Mouse (Mus musculus) stomach, embryonic 15.5 days (tissue): ENCODE results near the gene Pmpcb. TPM values are rescaled to one million over a fixed set of nuclear protein-coding genes. Genes with fewer than 3 reads are reported as not detected.
A peak's percentile ranks its signal among the peaks of the same experiment; 100 is the strongest.
"Not testable (repeated sequence)": the region's sequence is repeated elsewhere in the genome, so short reads cannot be mapped to it uniquely, and the experiment has no call there.

ENCODE experiments used
- ATAC-seq: fragments of 200-750 bp; cut with Nextera tagmentation; 2 replicates; pipeline ENCODE4 v1.8.0; 2017; ENCODE audit warnings: low read depth, moderate number of reproducible peaks, moderate TSS enrichment; ENCODE audit not compliant: insufficient read depth, low FRiP score
- H3K27ac ChIP-seq: fragments of 300-500 bp; sonication (generic); 2 replicates; pipeline ENCODE4 v1.5.1; 2015; ENCODE audit warnings: mild to moderate bottlenecking, inconsistent platforms
- H3K27me3 ChIP-seq: fragments of 300-500 bp; sonication (generic); replicated peaks from 2 replicates; pipeline ENCODE4 v1.6.1; 2015; ENCODE audit warnings: inconsistent platforms
- H3K36me3 ChIP-seq: fragments of 300-500 bp; sonication (generic); 2 replicates; pipeline ENCODE4 v1.6.1; 2015; ENCODE audit warnings: inconsistent platforms
- H3K4me1 ChIP-seq: fragments of 300-500 bp; sonication (generic); 2 replicates; pipeline ENCODE4 v1.6.1; 2015; ENCODE audit warnings: inconsistent platforms
- H3K4me2 ChIP-seq: fragments of 300-500 bp; sonication (generic); 2 replicates; pipeline ENCODE4 v1.6.1; 2015; ENCODE audit warnings: mild to moderate bottlenecking, inconsistent platforms
- H3K4me3 ChIP-seq: fragments of 300-500 bp; sonication (generic); replicated peaks from 2 replicates; pipeline ENCODE4 v1.5.1; 2015; ENCODE audit warnings: inconsistent platforms
- H3K9ac ChIP-seq: fragments of 300-500 bp; sonication (generic); 2 replicates; pipeline ENCODE4 v1.6.1; 2015; ENCODE audit warnings: inconsistent platforms
- H3K9me3 ChIP-seq: fragments of 300-500 bp; sonication (generic); 2 replicates; pipeline ENCODE4 v1.6.1; 2016; ENCODE audit warnings: inconsistent platforms
- WGBS: fragments of 180-500 bp; shearing (Covaris S2); methylation state at CpG from one replicate; pipeline ENCODE4 v1.1.7; 2015; 5-methylcytosine and 5-hydroxymethylcytosine counted together
- polyA plus RNA-seq: library from polyadenylated mRNA; unstranded; fragments of >200 nt; fragmentation: Nextera tagmentation; extraction: Ambion mirVana; gene quantifications from 2 replicates; pipeline ENCODE4 v1.2.1, GENCODE M21; 2015

The Pmpcb gene
- polyA plus RNA-seq, result 75.9 and 78.2 TPM in 2 replicates

DNA sequence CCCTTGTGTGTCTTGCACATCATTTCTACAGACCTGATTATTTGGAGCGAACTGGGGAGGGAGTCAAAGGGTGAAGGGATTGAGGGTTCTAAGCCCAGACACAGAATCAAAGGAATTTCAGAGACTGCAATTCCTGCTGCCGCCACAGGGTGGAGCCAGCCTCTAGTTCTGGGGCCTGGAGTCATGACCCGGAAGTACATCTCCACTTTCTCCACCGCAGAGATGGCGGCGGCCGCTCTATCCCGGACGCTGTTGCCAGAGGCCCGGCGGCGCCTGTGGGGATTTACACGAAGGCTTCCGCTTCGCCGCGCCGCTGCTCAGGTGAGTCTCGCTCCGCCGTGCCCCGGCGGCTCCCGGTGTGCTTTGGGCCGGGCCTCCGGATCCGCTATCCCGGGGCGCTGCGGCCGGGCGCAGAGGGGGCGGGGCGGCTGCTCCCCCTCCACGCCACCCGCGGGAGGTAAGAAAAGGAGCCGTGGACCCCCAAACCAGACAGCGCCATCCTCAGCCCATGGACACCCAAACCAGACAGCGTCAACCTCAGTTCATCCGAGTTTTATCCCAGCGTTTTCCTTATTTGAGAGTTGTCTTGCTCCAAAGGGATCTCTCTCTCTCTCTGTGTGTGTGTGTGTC is at the start of gene Pmpcb:
Gene Pmpcb (plus strand): TSS at position 186 of the 630 bp plus-strand sequence.
- Histone ChIP-seq H3K9me3 (no peaks in the 10 kb centered on the region), H3K27ac (peak within 1 kb of the TSS; percentile 73), H3K36me3 (peaks cover 5% of the 10 kb centered on the region), H3K4me1 (peaks cover 6% of the 10 kb centered on the region), H3K27me3 (no peaks in the 10 kb centered on the region), H3K9ac (peak within 1 kb of the TSS; percentile 65), H3K4me3 (peak within 1 kb of the TSS; percentile 81), H3K4me2 (peak within 1 kb of the TSS; percentile 59)
- WGBS, result under 1% methylated on average over 42 of the region's 42 CpGs
- peak; percentile 77 for ATAC-seq

DNA sequence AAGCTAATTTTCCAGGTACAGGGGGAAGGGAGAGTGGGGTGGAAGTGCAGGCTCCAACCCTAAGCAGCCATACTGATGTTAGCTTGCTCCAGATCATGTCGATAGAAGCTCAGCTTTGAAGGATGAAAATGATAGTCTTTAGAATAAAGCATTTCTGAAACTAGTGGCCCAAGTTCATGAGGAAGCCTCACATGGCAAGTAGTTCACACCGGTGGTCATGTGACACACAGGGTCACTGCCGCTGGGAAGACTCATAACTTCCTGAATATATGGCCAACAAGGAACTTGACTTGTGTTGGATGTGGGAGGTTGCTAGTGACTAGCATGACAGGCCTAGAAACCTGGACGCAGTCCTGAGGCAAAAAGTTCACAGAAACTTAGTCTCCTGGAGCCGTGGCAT is 44.7 kb upstream of the Pmpcb start:
- H3K9me3 ChIP-seq, result no peaks in the 10 kb centered on the region
- no peaks in the 10 kb centered on the region for H3K4me1 ChIP-seq
- H3K4me3 ChIP-seq, result no peak overlapping the region
- H3K36me3 ChIP-seq, result no peaks in the 10 kb centered on the region
- H3K27ac ChIP-seq, result no peak overlapping the region
- no peak for ATAC-seq
- WGBS, result 96% methylated on average over 5 of the region's 5 CpGs
- H3K4me2 ChIP-seq, result no peak overlapping the region
- H3K9ac ChIP-seq, result no peak overlapping the region
- H3K27me3 ChIP-seq, result no peaks in the 10 kb centered on the region

DNA sequence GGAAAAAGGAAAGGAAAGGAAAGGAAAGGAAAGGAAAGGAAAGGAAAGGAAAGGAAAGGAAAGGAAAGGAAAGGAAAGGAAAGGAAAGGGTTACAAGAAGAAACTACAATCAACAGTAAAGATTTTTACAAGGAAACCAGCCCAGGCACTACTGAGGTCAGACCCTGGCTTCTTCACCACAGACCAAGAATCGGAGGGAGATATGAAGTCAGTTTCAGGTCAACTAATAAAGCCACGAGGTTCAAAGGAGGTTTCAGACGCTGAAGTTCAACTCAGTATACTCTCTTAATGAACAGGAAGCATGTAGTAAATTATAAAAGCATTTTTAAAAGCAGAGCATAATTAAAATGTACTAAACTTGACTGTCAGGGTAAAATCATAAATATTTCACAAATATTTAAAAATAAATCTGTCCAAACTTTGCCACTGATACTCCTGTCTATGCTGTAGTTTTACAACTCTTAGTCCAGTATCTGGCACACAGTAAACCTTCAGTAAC is 43.5 kb upstream of the Pmpcb start:
- H3K27me3 ChIP-seq, result no peaks in the 10 kb centered on the region
- ATAC-seq, result no peak
- H3K4me2 ChIP-seq, result no peak overlapping the region
- no peaks in the 10 kb centered on the region for H3K36me3 ChIP-seq
- WGBS, result 60% methylated on average over 3 of the region's 3 CpGs
- no peak overlapping the region for H3K27ac ChIP-seq
- no peaks in the 10 kb centered on the region for H3K4me1 ChIP-seq
- H3K9ac ChIP-seq, result no peak overlapping the region
- H3K4me3 ChIP-seq, result no peak overlapping the region
- H3K9me3 ChIP-seq, result no peaks in the 10 kb centered on the region

DNA sequence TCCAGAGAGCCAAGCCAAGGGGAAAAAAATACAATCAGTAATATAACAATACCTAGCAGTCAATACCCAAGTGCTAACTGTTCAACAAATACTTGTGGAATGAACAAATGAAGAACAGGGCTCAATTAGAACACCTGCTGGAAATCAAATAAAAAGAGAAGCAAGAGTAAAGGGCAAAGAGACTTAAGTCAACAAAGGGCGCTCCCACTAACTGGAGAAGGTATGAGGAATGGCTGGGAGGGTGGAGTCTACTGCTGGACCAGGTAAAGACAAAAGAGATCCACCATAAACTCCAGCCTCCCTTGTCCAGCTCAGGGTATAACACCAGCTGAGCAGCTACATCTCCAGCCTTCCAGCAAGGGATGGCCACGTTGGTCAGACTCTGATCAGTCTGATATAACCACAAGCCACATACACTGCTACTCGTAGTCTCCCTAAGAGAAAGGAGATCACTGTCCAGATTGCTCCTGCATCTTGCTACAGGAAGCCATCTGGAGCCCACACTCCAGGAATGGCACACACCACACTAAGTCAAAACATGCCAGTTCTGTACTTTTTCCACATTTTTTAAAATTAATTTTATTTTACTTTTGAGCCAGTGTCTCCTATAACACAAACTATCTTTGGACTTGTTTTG is 42.0 kb upstream of the Pmpcb start:
- Histone ChIP-seq H3K9me3 (no peaks in the 10 kb centered on the region), H3K36me3 (no peaks in the 10 kb centered on the region), H3K4me2 (no peak overlapping the region), H3K27ac (no peak overlapping the region), H3K4me3 (no peak overlapping the region), H3K4me1 (no peaks in the 10 kb centered on the region), H3K27me3 (no peaks in the 10 kb centered on the region), H3K9ac (no peak overlapping the region)
- WGBS, result 64% methylated on average over 3 of the region's 3 CpGs
- peak; percentile 58 for ATAC-seq

DNA sequence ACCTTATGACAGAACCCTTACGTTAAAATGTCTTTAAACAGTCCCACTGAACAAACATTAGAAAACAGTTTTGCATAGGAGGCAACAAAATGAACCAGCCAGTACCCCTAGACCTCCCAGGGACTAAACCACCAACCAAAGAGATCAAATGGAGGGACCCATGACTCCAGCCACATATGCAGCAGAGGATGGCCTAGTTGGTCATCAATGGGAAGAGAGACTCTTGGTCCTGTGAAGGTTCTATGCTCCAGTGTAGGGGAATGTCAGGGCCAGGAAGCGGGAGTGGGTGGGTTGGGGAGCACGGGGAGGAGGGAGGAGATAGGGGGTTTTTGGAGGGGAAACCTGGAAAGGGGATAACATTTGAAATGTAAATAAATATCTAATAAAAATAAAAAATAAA is 37.4 kb upstream of the Pmpcb start:
- H3K4me2 ChIP-seq, H3K27me3 ChIP-seq, H3K4me3 ChIP-seq, H3K27ac ChIP-seq, H3K9ac ChIP-seq, ATAC-seq, H3K4me1 ChIP-seq, H3K9me3 ChIP-seq, H3K36me3 ChIP-seq: not testable (repeated sequence)
- 86% methylated on average over 3 of the region's 3 CpGs for WGBS

DNA sequence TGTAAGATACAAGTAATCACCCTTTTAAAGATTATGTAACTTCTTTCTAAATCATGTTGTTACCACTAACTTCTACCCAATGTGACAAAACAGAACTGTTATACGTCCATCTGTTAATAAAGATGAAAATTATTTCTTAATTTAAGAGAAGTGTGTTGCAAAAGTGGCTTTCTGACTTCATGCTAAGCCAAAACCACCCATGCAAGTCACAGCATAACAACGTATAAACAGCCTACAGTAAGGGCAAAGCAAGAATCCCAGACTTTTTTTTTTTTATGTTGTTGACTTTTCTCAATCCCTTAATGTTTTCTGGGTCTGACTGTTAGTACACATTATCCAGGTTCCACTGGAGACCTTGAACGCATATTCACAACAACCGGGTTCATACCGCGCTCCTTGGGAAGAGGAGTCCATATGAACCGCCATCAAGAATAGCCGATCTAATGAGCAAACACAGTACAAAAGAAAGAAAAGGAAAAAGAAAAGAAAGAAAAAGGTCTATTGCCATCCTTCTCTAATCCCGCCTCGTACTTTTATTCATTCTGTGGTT is 36.6 kb upstream of the Pmpcb start:
- Histone ChIP-seq H3K36me3 (no peaks in the 10 kb centered on the region), H3K27ac (no peak overlapping the region), H3K9me3 (no peaks in the 10 kb centered on the region), H3K9ac (peak overlapping the region; percentile 24; the same call in 1 of the 2 replicates), H3K27me3 (no peaks in the 10 kb centered on the region), H3K4me3 (peak overlapping the region; percentile 61), H3K4me2 (peak overlapping the region; percentile 81), H3K4me1 (no peaks in the 10 kb centered on the region)
- ATAC-seq, result no peak
- 16% methylated on average over 10 of the region's 10 CpGs for whole genome bisulfite sequencing

DNA sequence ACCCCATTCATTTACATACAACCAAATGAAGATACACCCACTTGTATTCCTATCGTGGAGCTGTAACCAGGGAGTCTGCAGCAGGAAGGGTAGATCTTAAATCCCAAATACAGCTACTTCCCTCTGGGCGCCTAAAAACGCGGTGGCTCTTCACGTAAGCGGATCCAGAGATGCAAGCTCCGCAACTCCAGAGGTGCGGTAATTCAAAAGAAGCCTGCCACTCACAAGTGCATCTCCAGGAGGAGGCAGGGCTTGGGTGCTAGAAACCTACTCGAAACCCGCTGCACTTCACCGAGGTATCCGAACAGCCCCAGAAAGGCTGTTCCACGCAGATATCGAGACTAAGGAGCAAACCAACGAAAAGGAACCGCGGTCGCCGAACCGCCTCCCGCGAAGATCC is 36.0 kb upstream of the Pmpcb start:
- Histone ChIP-seq H3K4me2 (peak overlapping the region; percentile 81), H3K9ac (peak overlapping the region; percentile 24; the same call in 1 of the 2 replicates), H3K27me3 (no peaks in the 10 kb centered on the region), H3K36me3 (no peaks in the 10 kb centered on the region), H3K27ac (0 out of 2 replicates have a peak overlapping the region, but pooled peaks have one; percentile 21), H3K4me3 (peak overlapping the region; percentile 61), H3K9me3 (no peaks in the 10 kb centered on the region), H3K4me1 (no peaks in the 10 kb centered on the region)
- ATAC-seq, result peak; percentile 6
- WGBS, result under 1% methylated on average over 22 of the region's 22 CpGs

DNA sequence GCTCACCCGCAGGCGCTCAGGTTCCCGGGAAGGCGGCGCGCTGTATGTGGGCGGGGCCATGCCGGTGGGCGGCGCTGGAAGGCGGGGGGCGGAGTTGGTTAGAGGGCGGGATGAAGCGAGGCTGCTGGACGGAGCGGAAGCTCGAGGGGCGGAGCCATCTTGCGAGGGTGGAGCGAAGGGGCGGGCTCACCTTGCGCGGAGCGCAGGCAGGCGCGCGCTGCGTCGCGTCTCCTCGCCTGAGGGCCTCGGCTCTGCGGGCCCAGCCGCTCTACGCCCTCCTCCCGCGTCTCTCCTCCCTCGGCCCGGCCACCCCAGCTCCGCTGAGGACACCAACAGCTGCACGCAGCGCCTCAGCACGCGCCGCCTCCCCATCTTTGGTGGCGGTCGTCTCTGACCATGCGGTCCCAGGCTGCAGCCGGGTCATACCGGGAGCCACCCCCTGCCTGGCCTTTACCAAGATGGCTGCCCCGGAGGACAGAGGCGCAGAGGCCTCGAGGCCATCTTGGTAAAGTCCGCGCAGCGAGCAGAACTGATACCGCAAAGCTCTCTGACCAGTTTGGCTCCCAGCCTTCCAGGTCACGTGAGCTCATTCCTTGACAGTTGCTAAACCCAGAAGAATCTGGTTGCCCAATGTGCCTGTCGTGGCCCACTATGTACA is 35.5 kb upstream of the Pmpcb start, which contains the start of gene Napepld:
Gene Napepld (minus strand): TSS at position 46 of the 658 bp plus-strand sequence.
- peak within 1 kb of the TSS; percentile 95 for H3K27ac ChIP-seq
- H3K36me3 ChIP-seq, result no peaks in the 10 kb centered on the region
- H3K9me3 ChIP-seq, result no peaks in the 10 kb centered on the region
- peak within 1 kb of the TSS; percentile 81 for H3K4me2 ChIP-seq
- peak within 1 kb of the TSS; percentile 73 for H3K9ac ChIP-seq
- no peaks in the 10 kb centered on the region for H3K27me3 ChIP-seq
- peak; percentile 99 for ATAC-seq
- peak within 1 kb of the TSS; percentile 61 for H3K4me3 ChIP-seq
- WGBS, result under 1% methylated on average over 58 of the region's 59 CpGs
- H3K4me1 ChIP-seq, result no peaks in the 10 kb centered on the region

DNA sequence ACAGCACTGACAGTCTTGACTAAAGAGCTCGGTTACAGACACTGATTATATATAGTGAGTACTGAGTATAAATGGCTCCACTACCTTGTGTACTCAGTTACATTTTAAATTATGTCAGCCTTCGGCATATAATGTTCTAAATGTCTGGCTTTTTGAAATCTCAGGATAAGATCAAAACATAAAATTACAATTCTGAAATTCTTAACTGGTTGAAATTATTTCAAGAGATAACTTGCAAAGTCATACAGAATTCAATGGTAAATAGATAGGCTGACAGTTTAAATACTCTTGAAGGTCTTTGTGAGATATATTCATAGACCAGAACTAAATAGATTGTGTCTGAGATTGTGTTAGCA is 35.0 kb upstream of the Pmpcb start:
- no peaks in the 10 kb centered on the region for H3K27me3 ChIP-seq
- peak overlapping the region; percentile 61 for H3K4me3 ChIP-seq
- no peak overlapping the region; the same call in 1 of the 2 replicates for H3K9ac ChIP-seq
- H3K9me3 ChIP-seq, result no peaks in the 10 kb centered on the region
- 50% methylated on average over 2 of the region's 2 CpGs for WGBS
- peak overlapping the region; percentile 78 for H3K4me2 ChIP-seq
- no peaks in the 10 kb centered on the region for H3K4me1 ChIP-seq
- no peaks in the 10 kb centered on the region for H3K36me3 ChIP-seq
- no peak for ATAC-seq
- H3K27ac ChIP-seq, result peak overlapping the region; percentile 95

DNA sequence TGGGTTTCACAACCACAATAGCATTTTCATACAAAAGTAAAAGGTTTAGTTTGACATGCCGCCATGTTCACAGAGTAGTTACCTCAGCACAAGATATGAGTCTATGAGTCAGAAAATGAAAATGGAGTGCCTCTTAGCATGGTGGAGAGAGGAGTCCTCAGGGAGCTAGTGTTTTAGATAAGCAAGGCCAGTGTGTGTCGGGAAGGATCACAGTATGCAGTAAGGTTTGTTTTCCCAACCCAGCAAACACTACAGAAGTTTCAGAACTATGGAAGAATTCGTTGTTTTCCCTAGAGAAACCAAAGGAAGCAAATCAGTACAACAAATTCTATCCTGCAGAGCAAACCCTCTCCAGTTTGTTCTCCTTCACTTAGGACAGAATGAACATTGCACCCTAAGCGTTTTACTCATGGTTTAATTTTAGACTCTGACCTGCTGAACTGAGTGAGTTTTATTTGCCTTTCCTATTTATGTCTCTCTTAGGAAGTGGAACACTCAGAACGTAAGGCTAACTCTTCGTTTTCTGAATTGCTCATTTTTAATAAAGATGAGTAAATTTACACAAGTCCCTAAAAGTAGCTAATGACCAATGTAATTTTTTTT is 34.0 kb upstream of the Pmpcb start:
- no peak for ATAC-seq
- Histone ChIP-seq H3K27me3 (no peaks in the 10 kb centered on the region), H3K4me1 (no peaks in the 10 kb centered on the region), H3K9me3 (no peaks in the 10 kb centered on the region), H3K27ac (no peak overlapping the region), H3K4me3 (no peak overlapping the region), H3K4me2 (no peak overlapping the region), H3K36me3 (no peaks in the 10 kb centered on the region), H3K9ac (no peak overlapping the region)
- 67% methylated on average over 6 of the region's 6 CpGs for WGBS

DNA sequence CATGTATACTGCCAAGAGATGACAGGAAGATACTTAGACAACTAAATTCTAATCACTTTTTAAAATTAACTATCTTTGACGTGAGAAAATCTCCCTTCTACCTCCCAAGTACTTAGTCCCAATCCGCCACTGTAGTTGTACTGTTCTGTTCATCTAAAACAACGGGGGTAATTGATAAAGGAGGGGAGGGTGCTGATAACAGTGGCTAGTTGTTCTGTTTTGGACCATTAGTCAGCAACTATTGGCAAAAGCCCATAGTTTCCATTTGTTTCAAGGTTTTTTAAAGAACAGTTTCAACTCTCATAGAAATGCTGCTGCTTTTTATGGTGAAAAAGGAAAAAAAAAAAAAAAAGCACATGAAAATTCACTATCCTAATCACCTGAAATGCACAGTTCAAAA is 33.2 kb upstream of the Pmpcb start:
- Histone ChIP-seq H3K36me3 (no peaks in the 10 kb centered on the region), H3K9me3 (no peaks in the 10 kb centered on the region), H3K27me3 (no peaks in the 10 kb centered on the region), H3K4me2 (no peak overlapping the region), H3K9ac (no peak overlapping the region), H3K4me3 (no peak overlapping the region), H3K4me1 (no peaks in the 10 kb centered on the region), H3K27ac (no peak overlapping the region)
- no peak for ATAC-seq
- WGBS, result 68% methylated on average over 3 of the region's 3 CpGs
